22 mouse cellular contexts compared by ENCODE assay signal in the genomic region with DNA sequence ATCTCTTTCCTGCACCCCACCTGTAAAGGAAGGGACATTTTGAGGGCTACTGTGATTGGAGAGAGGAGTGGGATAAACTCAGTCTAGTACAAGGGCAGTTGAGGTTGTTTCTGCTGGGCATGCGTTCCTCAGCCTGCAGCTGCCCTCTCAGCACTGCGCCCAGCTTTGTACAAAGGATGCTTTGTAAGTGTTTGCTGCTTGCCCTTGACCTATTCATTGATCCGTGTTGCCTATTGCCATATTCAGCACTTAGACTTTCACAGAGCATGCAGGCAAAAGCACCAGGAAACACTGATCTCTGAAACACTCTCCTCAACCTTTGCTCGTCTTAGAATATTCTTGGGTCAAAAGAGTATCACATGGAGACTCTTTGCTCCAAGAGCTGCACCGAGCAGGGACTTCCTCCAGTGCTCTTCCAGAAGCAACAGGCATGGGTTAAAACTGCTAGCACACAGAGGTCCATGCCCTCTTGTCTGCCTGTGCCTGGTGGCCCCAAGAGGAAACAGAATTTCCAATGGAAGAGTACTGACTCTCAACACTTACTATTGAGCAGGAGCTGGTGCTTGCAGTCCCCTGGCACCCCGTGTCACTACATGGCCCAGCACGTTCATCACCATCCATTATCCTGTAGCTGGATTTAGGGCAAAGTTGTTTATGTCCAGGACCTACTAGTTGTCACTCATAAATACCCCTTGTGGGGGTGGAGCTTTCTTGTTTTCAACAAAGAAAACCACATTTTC. TPM values are rescaled to one million over a fixed set of nuclear protein-coding genes. Genes with fewer than 3 reads are reported as not detected.
A peak's percentile ranks its signal among the peaks of the same experiment; 100 is the strongest.
DNase-seq lines count a peak whose midpoint lies in the region; ATAC-seq lines count a peak whose summit lies in the region.
"Had no signal": no experiment of that assay in that cellular context is flagged by ENCODE, and none has a peak within 500 bp of the region (broad histone marks: within the 10 kb centered on the region; RNA-seq: fewer than 3 reads in every experiment).

No protein-coding gene starts in this region.

- no peak overlapping the region for H3K4me3 ChIP-seq in intestine, embryonic 16.5 days (ENCODE audit: low read length)
- H3K4me3 ChIP-seq: forebrain, embryonic 10.5 days; limb, embryonic 12.5 days; liver, embryonic 15.5 days had no signal

- no peaks in the 10 kb centered on the region for H3K27me3 ChIP-seq in intestine, embryonic 16.5 days (replicated peaks; ENCODE audit: control insufficient read depth, insufficient read depth, low read length)
- H3K27me3 ChIP-seq: limb, embryonic 12.5 days; liver, embryonic 15.5 days had no signal

- ATAC-seq in intestine, embryonic 16.5 days: no peak
- ATAC-seq: CD4-positive, CD25-positive, alpha-beta regulatory T cell, adult 4 months; hindbrain, postnatal 0 days had no signal

- WGBS in intestine, embryonic 16.5 days: 74% methylated on average over 7 of the region's 7 CpGs

- peaks cover 7% of the 10 kb centered on the region for H3K36me3 ChIP-seq in intestine, embryonic 16.5 days (ENCODE audit: control insufficient read depth, insufficient read depth, low read length)

- peak; percentile 32 for DNase-seq in kidney, postnatal 14 days
- no peak for DNase-seq in kidney, postnatal 4 days
- DNase-seq in Muller cell, postnatal 12 days (ENCODE audit: inconsistent ontology term): peak; percentile 22
- peak; percentile 81 for DNase-seq in brain, adult 2 months (ENCODE audit: low read depth, low spot score)
- DNase-seq in spleen, adult 18-20 months: no peak
- DNase-seq in lung, postnatal 10 days: no peak
- DNase-seq: adrenal gland, postnatal 10 days; cerebellum, adult 9-10 months; gastrocnemius, postnatal 25 days; lung, postnatal 14 days; right cerebral cortex, postnatal 14 days had no signal

- no peaks in the 10 kb centered on the region for H3K9me3 ChIP-seq in intestine, embryonic 16.5 days (ENCODE audit: control insufficient read depth, low read length)
- H3K9me3 ChIP-seq: forebrain, embryonic 10.5 days; limb, embryonic 12.5 days; liver, embryonic 15.5 days had no signal

- H3K9ac ChIP-seq in intestine, embryonic 16.5 days (ENCODE audit: low read depth, low read length): no peak overlapping the region
- H3K9ac ChIP-seq: limb, embryonic 12.5 days; liver, embryonic 15.5 days had no signal

- H3K27ac ChIP-seq in intestine, embryonic 16.5 days (ENCODE audit: low read length): 0 out of 2 replicates have a peak overlapping the region, but pooled peaks have one; percentile 5
- H3K27ac ChIP-seq: forebrain, embryonic 10.5 days; hindbrain, postnatal 0 days; limb, embryonic 12.5 days; liver, embryonic 15.5 days had no signal

- H3K4me1 ChIP-seq in intestine, embryonic 16.5 days (ENCODE audit: control insufficient read depth, insufficient read depth, low read length): no peaks in the 10 kb centered on the region

- no peak overlapping the region for H3K4me2 ChIP-seq in intestine, embryonic 16.5 days (ENCODE audit: low read depth, low read length)
- H3K4me2 ChIP-seq: heart, embryonic 11.5 days; limb, embryonic 12.5 days; liver, embryonic 15.5 days had no signal

RNA-seq across cellular contexts. Expression of a gene that starts 15.2 kb away (rescaled TPM):
- polyA plus RNA-seq in intestine, embryonic 16.5 days (2015; fragmentation: Nextera tagmentation; extraction: Ambion mirVana): 157 and 177 TPM in 2 replicates
- polyA plus RNA-seq: CD4-positive, CD25-positive, alpha-beta regulatory T cell, adult 4 months; frontal cortex, adult 2 months; hindbrain, postnatal 0 days; urinary bladder, adult 2 months had no signal

RNA-seq across cellular contexts. Expression of a gene that starts 23.6 kb away (rescaled TPM):
- 2.1 and 3.0 TPM in 2 replicates for polyA plus RNA-seq in intestine, embryonic 16.5 days (2015; fragmentation: Nextera tagmentation; extraction: Ambion mirVana)
- polyA plus RNA-seq: CD4-positive, CD25-positive, alpha-beta regulatory T cell, adult 4 months; embryonic facial prominence, embryonic 14.5 days; forebrain, embryonic 10.5 days; frontal cortex, adult 2 months; limb, embryonic 12.5 days; liver, embryonic 15.5 days; neural tube, embryonic 14.5 days; urinary bladder, adult 2 months had no signal

RNA-seq across cellular contexts. Expression of a gene that starts 41.7 kb away (rescaled TPM):
- polyA plus RNA-seq in intestine, embryonic 16.5 days (2015; fragmentation: Nextera tagmentation; extraction: Ambion mirVana): 79.9 and 83.0 TPM in 2 replicates

RNA-seq across cellular contexts. Expression of a gene that starts 52.9 kb away (rescaled TPM):
- 32.5 and 34.0 TPM in 2 replicates for polyA plus RNA-seq in intestine, embryonic 16.5 days (2015; fragmentation: Nextera tagmentation; extraction: Ambion mirVana)

Comparison
In these comparisons a context has a peak if more than half of its experiments do, and no peak if none do; other contexts are left out.
1. DNase-seq: peak in kidney, postnatal 14 days (single experiment), Muller cell, postnatal 12 days (single experiment) and brain, adult 2 months (single experiment); none in kidney, postnatal 4 days (0 of 2), spleen, adult 18-20 months (0 of 2) and lung, postnatal 10 days (single experiment).